Mouse (Mus musculus): ENCODE results near the gene Bdkrb2.

- TF ChIP-seq CTCF (IDR thresholded peaks at IDR 0.05; ENCODE audit: borderline replicate concordance, insufficient read depth, low read length) (no peak), POLR2A (IDR thresholded peaks at IDR 0.05; ENCODE audit: low read depth, low read length) (no peak)
Measured at GRCm38 (mm10) chr12:105548881-105549280, 14.1 kb upstream of the Bdkrb2 start.

Data from embryonic fibroblast, embryonic 13.5 days (primary cell).